Comparison of ENCODE assay signal across 9 mouse cellular contexts in the genomic region with DNA sequence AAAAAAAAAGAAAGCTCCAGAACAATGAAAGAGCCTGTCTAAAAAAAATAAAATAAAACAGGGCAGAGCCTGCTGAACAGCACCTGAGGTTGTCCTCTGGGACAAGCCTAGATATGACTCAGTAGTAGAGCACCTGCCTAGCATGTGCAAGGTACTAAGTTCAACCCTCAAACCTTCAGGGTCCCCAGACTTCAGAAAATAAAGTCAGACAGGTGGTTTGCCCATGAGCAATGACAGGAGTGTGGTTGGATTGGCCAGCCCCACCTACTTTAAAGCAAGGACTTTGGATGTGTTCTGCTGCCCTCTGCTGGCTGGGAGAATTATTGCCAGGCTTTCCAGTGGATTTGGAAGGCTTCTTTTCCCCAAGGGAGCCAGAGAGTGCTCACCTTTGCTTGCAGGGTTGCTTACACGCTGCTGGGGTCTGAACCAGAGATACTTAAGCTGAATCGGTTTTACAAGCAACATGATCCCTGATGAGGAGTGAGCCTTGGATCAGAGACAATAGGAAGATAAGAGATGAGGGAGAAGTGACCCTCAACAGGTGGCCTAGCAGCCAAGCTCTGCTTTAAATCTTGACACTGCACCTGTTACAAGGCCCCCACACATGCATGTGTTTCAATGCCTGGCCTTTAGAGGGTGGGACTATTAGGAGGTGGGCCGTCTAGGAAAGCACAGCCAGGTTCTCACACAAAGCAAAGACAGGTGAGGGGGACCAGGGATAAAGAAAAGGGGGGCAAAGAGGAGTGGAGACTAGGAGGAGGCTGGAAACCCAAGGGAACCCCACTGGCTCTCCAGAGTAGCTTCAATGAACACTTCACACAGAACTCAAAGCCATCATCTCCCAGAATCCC. TPM values are rescaled to one million over a fixed set of nuclear protein-coding genes. Genes with fewer than 3 reads are reported as not detected.
DNase-seq lines count a peak whose midpoint lies in the region; ATAC-seq and TF ChIP-seq lines count a peak whose summit lies in the region.
"Had no signal": no experiment of that assay in that cellular context is flagged by ENCODE, and none has a peak within 500 bp of the region (broad histone marks: within the 10 kb centered on the region; RNA-seq: fewer than 3 reads in every experiment).

No protein-coding gene starts in this region.

- peak; percentile 63 for DNase-seq in MEL (ENCODE audit: low read depth, low spot score)
- DNase-seq in c-Kit-positive CD71-positive TER-119-positive erythroid progenitor cells, embryonic 14.5 days (ENCODE audit: low spot score), result peak; percentile 50
- DNase-seq in heart, postnatal 25 days (ENCODE audit: low spot score), result peak; percentile 16
- peak; percentile 88 for DNase-seq in kidney, postnatal 4 days
- DNase-seq in lung, adult 2 months, result peak; percentile 75
- peak; percentile 58 for DNase-seq in ovary, postnatal 10 days (ENCODE audit: low spot score)
- DNase-seq in thymus, adult 18-20 months, result peak; percentile 30 to 45

- no peak for TF ChIP-seq EP300 in MEL (IDR thresholded peaks at IDR 0.05; ENCODE audit: low read depth in 1 of 2, low read length in 2 of 2)

- H3K9me3 ChIP-seq in MEL (replicated peaks; ENCODE audit: insufficient read depth, low read length), result no peaks in the 10 kb centered on the region
- H3K9me3 ChIP-seq in forebrain, embryonic 13.5 days (replicated peaks), result no peaks in the 10 kb centered on the region
- H3K9me3 ChIP-seq: limb, embryonic 15.5 days had no signal

- peak; percentile 60 for TF ChIP-seq RAD21 in MEL (IDR thresholded peaks at IDR 0.05; ENCODE audit: low read depth, low read length)

- no peak for TF ChIP-seq POLR2A in MEL (IDR thresholded peaks at IDR 0.05; ENCODE audit: control insufficient read depth in 1 of 2, insufficient read depth in 1 of 2, low read depth in 1 of 2, low read length in 2 of 2, poor library complexity in 1 of 2)
- TF ChIP-seq POLR2A in lung, adult 2 months (IDR thresholded peaks at IDR 0.05; ENCODE audit: borderline replicate concordance, extremely low read depth, low read depth, low read length), result no peak

- WGBS in forebrain, embryonic 13.5 days, result 6% methylated on average over 3 of the region's 3 CpGs
- WGBS in lung, adult 2 months, result 8% methylated on average over 3 of the region's 3 CpGs

- H3K4me3 ChIP-seq in MEL (ENCODE audit: control insufficient read depth in 1 of 2, insufficient read depth in 1 of 2, low read depth in 2 of 2, low read length in 2 of 2), result no peak overlapping the region
- no peak overlapping the region for H3K4me3 ChIP-seq in forebrain, embryonic 13.5 days
- H3K4me3 ChIP-seq in lung, adult 2 months (replicated peaks; ENCODE audit: extremely low read depth, low read depth, low read length), result no peak overlapping the region
- H3K4me3 ChIP-seq: limb, embryonic 15.5 days had no signal

- H3K27me3 ChIP-seq in MEL (ENCODE audit: control insufficient read depth in 1 of 2, insufficient read depth in 2 of 2, low read length in 2 of 2), result 0 out of 4 replicates have a peak, but pooled peaks cover 0 to 1% of the 10 kb centered on the region in 2 experiments
- no peaks in the 10 kb centered on the region for H3K27me3 ChIP-seq in forebrain, embryonic 13.5 days
- H3K27me3 ChIP-seq: limb, embryonic 15.5 days had no signal

- peak; percentile 69 to 80 (median 76) for TF ChIP-seq CTCF in MEL (IDR thresholded peaks at IDR 0.05 in 2 of 3, conservative IDR thresholded peaks at IDR 0.05 in 1 of 3; ENCODE audit: control insufficient read depth in 1 of 3, insufficient read depth in 1 of 3, low read depth in 2 of 3, low read length in 3 of 3, poor library complexity in 1 of 3, severe bottlenecking in 1 of 3)
- TF ChIP-seq CTCF in lung, adult 2 months (IDR thresholded peaks at IDR 0.05; ENCODE audit: insufficient read depth, low read length), result peak; percentile 73

- intact Hi-C loops in heart, postnatal 25 days (cut with DNase I), result loop anchor here (2.0 kb wide), 1 partner anchor 170 kb away; no protein-coding TSS in a partner anchor

- no peak overlapping the region for H3K27ac ChIP-seq in MEL (ENCODE audit: control insufficient read depth, low read depth, low read length)
- no peak overlapping the region for H3K27ac ChIP-seq in forebrain, embryonic 13.5 days
- H3K27ac ChIP-seq: limb, embryonic 15.5 days had no signal

- H3K36me3 ChIP-seq in MEL (ENCODE audit: control insufficient read depth in 1 of 2, insufficient read depth in 2 of 2, low read length in 2 of 2), result no peaks in the 10 kb centered on the region
- no peaks in the 10 kb centered on the region for H3K36me3 ChIP-seq in forebrain, embryonic 13.5 days (ENCODE audit: poor library complexity, severe bottlenecking)
- H3K36me3 ChIP-seq: limb, embryonic 15.5 days had no signal

- no peak overlapping the region for H3K9ac ChIP-seq in MEL (ENCODE audit: control insufficient read depth, low read depth, low read length, poor library complexity, severe bottlenecking)
- H3K9ac ChIP-seq in forebrain, embryonic 13.5 days, result no peak overlapping the region
- H3K9ac ChIP-seq: limb, embryonic 15.5 days had no signal

- no peak overlapping the region for H3K4me2 ChIP-seq in forebrain, embryonic 13.5 days
- H3K4me2 ChIP-seq: limb, embryonic 15.5 days had no signal

- no peaks in the 10 kb centered on the region for H3K4me1 ChIP-seq in MEL (ENCODE audit: control insufficient read depth in 1 of 2, insufficient read depth in 2 of 2, low read length in 2 of 2)
- no peaks in the 10 kb centered on the region for H3K4me1 ChIP-seq in forebrain, embryonic 13.5 days
- no peaks in the 10 kb centered on the region for H3K4me1 ChIP-seq in lung, adult 2 months (ENCODE audit: control insufficient read depth, insufficient read depth, low read length)
- H3K4me1 ChIP-seq: limb, embryonic 15.5 days had no signal

- peak; percentile 82 for ATAC-seq in forebrain, embryonic 13.5 days

- H3K79me2 ChIP-seq in MEL (ENCODE audit: control insufficient read depth, insufficient read depth, low read length, poor library complexity), result no peaks in the 10 kb centered on the region

TF ChIP-seq in MEL, 35 proteins besides CTCF, POLR2A, EP300 and RAD21:
- TF ChIP-seq MXI1 (IDR thresholded peaks at IDR 0.05; ENCODE audit: low read depth, low read length) (no peak), SIN3A (IDR thresholded peaks at IDR 0.05; ENCODE audit: low read length) (no peak), NELFE (IDR thresholded peaks at IDR 0.05; ENCODE audit: low read depth, low read length) (no peak), USF2 (IDR thresholded peaks at IDR 0.05; ENCODE audit: borderline replicate concordance in 1 of 2, insufficient read depth in 1 of 2, low read depth in 1 of 2, low read length in 2 of 2) (no peak), RCOR1 (IDR thresholded peaks at IDR 0.05; ENCODE audit: low read depth, low read length) (no peak), ELF1 (IDR thresholded peaks at IDR 0.05; ENCODE audit: low read depth, low read length) (no peak), NRF1 (IDR thresholded peaks at IDR 0.05; ENCODE audit: insufficient read depth, low read depth, low read length, poor library complexity, severe bottlenecking) (no peak), GATA1 (IDR thresholded peaks at IDR 0.05; ENCODE audit: low read depth, low read length) (no peak), ZC3H11A (IDR thresholded peaks at IDR 0.05; ENCODE audit: low read depth, low read length) (peak; percentile 37), SMC3 (IDR thresholded peaks at IDR 0.05; ENCODE audit: low read depth, low read length) (peak; percentile 64)

RNA-seq across cellular contexts. Expression of gene Thnsl2, which starts 19.0 kb away (rescaled TPM):
- total RNA-seq in MEL (2012; rRNA removed), result 0.08 and 0.16 TPM in 2 replicates
- polyA plus RNA-seq in MEL (2012; ENCODE audit: insufficient read depth in 1 of 2, insufficient read length in 2 of 2, low read depth in 1 of 2, low replicate concordance in 2 of 2, missing spikeins in 1 of 2), result under 1 TPM in 1 of 2 experiments, not detected in 1; 0.21 TPM
- polyA plus RNA-seq in forebrain, embryonic 13.5 days (2015; fragmentation: Nextera tagmentation; extraction: Ambion mirVana), result 2.9 and 4.6 TPM in 2 replicates
- 1 to 10 TPM; 4.2 to 4.9 TPM for total RNA-seq in heart, postnatal 25 days (2021)
- polyA plus RNA-seq in lung, adult 2 months (2012; rRNA removed), result 8.1 and 9.1 TPM in 2 replicates

Comparison
In these comparisons a context has a peak if more than half of its experiments do, and no peak if none do; other contexts are left out.
1. DNase-seq: peak in every context shown above with its lines; median percentile 88 in kidney, postnatal 4 days; 75 in lung, adult 2 months; 63 in MEL; 58 in ovary, postnatal 10 days; 50 in c-Kit-positive CD71-positive TER-119-positive erythroid progenitor cells, embryonic 14.5 days; 38 in thymus, adult 18-20 months; 16 in heart, postnatal 25 days.